Mouse (Mus musculus) right cerebral cortex, postnatal 10 days (tissue): ENCODE measurements around the gene Atp8a2.
A peak's percentile ranks its signal among the peaks of the same experiment; 100 is the strongest.
"Not testable (repeated sequence)": the region's sequence is repeated elsewhere in the genome, so short reads cannot be mapped to it uniquely, and the experiment has no call there.

Source experiments
- DNase-seq, 2 experiments: peaks; one replicate each; pipeline ENCODE4 v3.0.0; 2021; ENCODE audit warnings: low spot score in 2 of 2

The Atp8a2 gene

DNA sequence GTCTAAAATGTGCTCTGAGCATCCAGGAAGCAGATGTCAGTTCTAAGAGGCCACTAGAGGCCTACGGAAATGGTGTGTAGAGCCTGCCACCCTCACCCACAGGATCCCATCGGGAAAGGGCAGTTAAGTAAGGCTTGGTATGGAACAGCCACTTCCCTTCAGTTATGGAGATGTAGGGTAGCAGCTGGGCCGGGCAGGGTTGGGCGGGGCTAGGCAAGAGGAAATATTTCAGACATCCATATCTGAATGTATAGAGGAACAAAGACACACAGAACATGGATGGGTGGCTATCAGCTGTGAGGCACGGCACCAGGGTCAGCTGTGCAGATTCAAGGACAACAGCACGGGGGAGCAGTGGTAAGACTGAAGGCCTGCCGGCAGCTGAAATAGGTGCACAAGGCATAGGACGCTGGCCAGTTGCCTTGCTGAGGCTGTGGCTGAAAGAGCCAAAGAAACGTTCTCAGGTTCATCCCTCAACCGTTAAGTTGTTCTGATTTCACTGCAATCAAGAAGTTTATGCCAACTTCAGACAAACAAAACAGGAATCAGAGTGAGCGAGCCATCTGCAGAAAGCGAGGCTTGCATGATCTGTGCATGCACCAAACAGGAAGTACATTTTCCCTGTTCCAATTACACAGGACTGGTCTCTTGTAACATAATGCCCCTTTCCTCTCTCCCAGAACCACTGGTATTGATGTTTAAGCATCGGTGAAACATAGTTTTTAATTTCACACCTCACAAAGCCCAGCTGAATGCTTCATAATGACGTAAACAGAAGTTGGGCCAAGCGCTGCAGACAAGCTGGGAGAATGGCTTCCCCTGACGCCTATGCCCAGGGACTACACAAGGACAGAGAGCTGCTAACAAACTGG, 549.9 kb downstream of the Atp8a2 start:
- DNase-seq: no peak

DNA sequence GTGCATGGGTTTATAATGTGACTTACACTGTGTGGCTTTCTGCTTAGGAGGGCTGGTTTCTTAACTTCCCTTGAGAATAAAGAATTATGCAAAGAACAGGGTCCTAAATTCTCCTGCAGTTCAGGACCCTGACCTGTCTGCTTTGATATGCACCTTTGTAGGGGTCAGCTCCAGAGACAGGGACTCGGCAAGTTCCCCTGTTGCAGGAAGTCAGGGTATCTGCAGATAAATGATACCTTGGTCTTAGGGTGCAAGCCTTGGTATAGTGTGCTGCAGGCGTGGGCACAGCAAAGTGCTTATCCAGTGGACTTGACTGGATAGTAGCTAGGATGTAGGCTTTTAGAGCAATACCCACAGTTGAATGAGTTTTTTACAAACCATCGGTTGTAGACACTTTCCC, 552.1 kb downstream of the Atp8a2 start:
- DNase-seq: no peak

DNA sequence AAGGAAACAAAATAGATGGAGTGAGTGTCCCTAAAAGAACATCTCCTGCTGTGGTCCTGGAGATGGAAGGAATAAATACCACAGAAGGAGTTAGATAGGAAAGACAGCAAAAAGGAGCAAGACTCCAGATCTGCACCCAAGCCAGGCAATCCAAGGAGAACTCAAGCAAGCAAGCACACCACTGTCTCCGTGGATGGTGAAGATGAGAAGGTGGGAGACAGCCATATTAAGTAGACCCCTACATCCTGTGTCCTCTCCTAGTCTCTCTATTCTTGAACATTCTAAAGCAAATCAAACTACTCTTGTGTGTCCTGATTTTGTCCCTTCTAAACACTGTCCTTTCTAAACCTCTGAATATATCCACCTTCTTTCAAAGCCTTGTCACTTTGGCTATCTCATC, 552.8 kb downstream of the Atp8a2 start:
- DNase-seq: no peak

DNA sequence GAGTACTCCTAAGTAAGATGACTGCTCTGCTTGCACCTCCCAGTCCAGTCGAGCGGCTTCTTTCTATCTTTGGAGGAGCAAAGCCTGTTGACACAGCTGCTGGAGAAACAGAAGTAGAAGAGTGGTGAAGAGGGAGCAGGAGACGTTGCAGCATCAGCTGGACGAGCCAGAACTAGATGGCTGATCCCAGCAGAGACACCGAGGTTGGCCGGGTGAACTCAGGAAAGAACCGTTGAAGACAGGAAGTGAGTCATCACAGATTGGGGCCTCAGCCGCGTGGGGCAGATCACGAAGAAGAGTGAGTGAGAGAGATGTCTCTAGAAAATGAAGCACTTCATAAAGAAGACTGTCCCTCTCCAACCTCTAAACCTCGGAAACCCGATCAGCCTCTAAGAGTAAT, 553.4 kb downstream of the Atp8a2 start:
- DNase-seq: no peak

DNA sequence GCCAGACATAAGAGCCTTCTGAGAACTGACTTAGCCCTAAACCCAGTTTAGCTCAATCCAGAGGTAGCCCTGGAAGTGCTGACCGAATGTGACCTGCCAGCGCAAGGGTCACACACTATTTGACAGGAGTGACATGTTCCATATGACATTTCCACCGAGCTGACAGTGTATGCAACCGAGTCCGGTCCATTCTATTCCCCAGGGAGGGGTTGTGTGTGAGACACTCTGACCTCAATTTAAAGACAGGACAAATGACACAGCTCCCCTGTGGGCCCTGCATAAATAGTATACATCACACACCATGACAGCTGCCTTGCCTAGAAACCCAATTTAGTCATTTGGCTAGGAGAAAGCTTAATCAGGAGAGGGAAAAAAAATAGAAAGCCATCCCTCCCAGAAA, 555.1 kb downstream of the Atp8a2 start:
- no peak for DNase-seq

DNA sequence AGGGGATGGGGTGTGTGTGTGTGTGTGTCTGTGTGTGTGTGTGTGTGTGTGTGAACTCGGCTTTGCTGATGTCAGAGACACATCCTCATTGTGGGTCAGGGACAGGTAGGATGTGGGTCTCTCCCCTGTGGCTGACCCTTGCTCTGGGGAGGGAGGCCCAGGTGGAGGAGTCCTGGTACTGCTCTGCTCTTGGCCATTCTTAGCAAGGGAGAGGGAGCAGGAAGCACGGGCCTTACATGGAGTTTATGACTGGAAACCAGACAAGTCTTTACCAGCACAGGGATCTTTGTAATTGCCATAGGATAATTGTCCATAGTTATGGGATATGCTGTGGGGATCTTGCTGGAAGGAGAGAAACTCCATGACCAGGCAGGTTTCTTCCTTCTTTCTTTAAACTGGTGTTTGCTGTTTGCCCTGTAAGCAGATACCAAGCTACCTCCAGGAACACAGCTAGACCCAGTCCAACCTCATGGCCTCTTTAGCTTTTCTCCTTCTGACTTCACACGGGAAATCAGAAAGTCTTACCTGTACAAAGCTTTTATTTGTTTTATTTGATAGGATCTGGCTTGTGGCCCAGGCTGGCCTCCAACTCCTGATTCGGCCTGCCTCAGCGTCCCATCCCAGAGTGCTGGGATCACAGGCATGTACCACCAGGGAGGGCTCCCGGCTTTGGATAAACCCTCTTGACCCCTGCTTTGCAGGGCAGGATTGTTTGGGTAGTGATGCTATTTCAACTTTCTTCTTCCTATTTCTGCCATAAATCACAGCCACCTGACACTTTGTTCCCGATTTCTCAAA, 557.9 kb downstream of the Atp8a2 start:
- DNase-seq: no peak

DNA sequence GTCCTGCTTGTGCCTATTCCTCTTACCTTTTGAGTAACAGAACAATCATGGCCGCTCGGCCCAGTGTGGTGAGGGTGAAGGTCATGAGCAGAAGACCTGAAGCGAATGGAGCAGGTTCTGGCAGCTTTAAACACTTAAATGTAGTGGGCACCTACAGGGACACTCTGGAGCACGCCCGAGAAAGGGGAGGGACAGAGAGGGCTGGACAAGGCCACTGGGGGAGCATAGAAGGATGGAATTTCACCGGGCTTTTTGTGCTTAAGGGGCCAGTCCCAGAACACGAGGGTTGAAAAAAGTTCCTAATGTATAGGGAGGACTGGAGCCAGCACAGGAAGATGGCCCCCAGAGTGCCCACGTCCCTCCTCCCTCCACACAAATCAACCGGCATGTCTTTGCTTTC, 563.0 kb downstream of the Atp8a2 start:
- no peak for DNase-seq

DNA sequence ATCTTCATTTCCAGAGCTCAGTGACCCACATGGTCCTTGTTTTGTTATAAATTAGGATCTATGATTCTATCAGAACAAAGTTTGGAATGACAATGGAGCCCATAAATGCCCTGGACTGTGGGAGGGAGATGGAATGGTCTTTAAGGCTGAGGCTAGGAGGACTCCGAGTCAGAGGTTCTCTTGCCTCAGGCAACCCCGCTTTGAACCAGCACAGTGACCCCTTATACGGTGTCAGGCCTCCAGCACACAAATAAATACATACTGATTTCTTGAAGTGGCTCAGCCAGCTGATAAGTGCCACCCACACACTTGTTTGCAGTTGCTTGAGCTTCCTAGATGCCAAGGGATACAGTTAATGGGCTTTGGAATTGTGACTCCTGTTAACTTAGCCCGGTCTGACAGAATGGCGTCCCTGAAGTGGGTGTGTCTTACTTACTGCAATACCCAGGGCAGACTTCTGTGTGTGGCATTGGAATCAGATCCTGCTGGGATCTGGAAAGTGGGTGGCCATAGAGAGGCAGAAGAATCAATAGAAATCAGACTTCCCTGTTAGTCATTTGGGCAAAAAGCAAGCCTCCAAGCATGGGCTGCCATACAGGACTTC, 563.6 kb downstream of the Atp8a2 start:
- DNase-seq: no peak

DNA sequence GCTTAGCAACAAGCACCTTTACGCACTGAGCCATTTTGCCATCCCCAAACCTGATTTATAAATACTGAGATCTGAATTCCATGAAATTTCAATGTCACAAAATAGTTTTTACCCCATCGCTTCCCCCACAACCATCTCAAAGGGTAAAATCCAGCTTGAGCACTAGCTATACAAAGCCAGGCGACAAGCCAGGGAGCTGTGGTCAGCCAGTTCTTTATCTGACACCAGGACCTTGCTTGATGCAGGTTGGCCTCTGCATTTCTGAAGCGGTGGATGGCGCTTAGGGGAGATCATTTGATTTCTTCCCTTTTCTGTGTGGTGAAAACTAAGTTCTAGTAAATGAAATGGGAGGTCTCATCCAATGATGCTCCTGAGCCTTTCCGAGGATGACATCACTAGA, 564.9 kb downstream of the Atp8a2 start:
- DNase-seq: no peak

DNA sequence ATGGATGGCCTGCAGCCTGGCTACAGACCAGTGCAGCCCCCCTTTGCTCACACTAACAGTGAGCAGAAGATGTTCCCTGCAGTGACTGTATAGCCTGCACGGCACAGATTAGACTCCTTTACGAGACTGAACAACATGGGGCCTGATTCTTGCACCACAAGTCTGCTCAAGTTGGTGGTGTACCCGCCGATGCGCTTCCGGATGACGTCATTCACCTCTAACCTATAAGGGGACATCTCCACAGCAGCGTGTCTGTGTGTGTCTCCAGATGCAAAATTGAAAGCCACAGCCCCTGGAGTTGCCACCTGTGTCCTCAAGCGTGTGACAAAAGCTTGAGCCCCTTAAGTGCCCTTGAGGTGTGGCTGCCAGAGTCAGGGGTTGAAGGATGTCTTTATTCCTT, 566.9 kb downstream of the Atp8a2 start:
- DNase-seq: no peak

DNA sequence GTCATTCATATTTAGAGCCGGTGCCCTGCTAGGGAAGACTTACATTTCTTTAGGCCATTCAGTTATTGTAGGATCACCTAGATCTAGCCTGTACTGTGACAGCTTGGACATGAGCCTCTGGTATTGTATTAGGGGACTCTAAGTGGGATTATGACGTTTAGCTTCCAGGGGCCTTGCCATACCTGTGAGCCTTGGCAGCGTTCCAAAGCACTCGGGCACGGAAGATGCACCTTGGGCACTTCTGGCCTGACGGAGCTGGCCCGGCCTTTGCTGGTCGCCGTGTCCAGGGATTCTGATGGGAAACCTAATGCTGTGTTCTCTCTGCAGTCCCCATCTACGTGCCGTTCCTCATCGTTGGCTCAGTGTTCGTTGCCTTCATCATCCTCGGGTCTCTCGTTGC, 567.7 kb downstream of the Atp8a2 start:
- DNase-seq: no peak

DNA sequence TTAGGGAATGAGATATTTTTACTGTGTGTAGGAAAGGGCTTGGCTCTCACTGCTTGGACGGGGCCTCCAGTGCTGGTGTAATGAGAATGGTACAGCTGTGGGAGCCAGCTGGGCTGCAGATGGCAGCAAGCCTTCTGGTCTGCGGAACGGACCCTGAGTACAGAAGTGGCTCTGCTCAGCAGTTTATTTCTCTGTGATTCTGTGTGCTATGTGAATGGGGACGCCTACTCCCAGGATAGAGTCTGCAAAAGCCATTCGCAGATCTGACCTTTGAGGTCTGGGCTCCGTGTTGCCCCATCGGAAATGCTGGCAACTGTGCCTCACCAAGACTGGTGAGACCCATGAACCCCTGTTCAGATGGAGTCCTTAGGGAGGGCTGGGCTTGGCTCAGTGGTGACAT, 569.2 kb downstream of the Atp8a2 start:
- DNase-seq: peak; percentile 74 to 79

DNA sequence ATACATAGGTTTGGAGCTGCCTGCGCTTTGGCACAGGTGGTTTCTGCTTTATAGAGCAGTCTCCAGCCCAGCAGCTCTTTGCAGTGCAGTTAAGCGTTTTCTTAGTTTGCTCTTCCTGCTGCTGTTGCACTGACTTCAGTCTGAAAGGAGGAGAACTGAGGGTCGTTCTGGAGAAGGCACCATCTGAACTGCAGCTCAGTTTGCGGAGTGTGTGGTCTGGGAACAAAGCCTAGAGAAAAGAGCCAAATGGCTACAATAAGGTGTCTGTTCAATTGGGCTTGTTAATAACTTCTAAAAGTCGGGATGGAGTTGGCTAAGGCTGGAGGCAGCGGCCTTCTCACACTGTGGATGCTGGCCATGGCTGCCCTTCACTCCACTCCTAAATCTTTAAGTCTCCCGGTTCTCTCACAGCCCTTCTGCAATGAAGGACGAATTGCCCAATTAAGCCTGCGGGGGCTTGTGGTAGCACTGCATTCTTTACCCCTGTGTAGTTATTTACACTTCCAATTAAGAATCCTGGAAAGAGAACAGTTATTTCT, 569.8 kb downstream of the Atp8a2 start:
- DNase-seq: peak in 1 of 2 experiments; percentile 29

DNA sequence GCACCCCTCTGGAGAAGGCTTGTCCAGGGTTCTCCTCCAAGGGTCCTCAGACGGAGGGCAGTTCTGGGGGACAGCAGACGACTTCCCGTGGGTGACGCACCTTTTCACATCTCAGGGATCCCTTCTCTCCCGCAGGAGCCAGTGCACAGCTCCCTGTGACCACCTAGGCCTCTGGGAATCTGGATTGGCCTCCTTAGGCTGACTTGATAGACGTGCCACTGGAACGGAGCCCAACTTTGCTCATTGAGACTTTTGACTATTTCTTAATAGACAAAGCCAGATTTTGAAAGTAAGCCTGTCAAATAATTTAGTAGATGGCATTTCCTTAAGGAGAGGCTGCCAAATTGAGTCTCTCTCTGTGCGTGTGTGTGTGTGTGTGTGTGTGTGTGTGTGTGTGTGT, 570.3 kb downstream of the Atp8a2 start:
- peak in 1 of 2 experiments; percentile 40 for DNase-seq

DNA sequence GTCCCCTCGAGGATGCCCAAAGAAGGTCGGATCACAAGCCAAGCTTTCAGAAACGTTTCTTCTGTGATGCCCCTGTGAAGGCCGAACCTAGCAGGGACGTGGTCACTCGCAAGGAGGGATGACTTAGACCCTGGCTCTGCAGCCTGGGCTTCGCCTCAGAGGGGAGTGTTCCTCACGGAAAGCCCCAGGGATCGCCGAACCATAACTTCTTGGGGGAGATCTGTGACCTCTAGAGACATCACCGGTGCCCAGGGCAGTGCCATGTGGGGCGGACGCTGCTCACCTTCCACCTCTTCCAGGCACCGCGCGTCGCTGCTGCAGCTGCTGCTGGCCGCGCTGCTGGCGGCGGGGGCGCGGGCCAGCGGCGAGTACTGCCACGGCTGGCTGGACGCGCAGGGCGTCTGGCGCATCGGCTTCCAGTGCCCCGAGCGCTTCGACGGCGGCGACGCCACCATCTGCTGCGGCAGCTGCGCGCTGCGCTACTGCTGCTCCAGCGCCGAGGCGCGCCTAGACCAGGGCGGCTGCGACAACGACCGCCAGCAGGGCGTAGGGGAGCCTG, 571.1 kb downstream of the Atp8a2 start:
- peak; percentile 48 to 49 for DNase-seq

DNA sequence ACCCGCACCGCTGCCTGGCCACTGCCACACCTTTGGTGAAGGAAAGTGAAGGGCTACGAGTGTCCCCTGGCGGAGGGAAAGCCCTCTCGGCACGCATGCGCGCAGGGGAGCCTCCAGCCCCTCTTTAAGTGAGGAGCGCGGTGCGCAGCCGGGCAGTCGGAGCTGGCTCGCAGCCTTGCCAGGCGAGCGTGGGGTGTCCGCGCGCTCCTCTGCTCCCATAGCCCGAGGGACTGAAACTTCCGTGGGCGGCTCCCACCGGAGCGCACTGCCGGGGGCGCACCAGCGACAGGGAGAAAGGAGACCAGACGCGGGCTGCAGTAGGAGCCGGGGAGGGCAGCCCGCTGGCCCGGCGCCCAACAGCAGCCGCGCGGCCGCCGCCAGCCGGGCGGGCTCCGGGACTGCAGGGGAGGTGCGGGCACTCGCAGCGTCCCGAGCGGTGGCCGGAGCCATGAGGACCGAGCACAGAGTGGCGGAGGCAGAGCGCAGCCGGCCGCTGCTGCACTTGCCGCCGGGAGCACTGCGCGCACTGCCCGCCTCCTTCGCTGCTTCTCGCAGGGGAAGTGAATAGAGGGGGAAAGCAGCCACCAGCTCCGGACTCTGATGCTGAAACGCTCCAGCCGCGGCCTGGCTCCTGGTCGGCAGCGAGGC, 571.7 kb downstream of the Atp8a2 start, which contains the start of gene Shisa2:
Gene Shisa2, plus strand, starts transcription at position 151 of the 648 bp plus-strand sequence.
- DNase-seq: peak; percentile 67 to 82

DNA sequence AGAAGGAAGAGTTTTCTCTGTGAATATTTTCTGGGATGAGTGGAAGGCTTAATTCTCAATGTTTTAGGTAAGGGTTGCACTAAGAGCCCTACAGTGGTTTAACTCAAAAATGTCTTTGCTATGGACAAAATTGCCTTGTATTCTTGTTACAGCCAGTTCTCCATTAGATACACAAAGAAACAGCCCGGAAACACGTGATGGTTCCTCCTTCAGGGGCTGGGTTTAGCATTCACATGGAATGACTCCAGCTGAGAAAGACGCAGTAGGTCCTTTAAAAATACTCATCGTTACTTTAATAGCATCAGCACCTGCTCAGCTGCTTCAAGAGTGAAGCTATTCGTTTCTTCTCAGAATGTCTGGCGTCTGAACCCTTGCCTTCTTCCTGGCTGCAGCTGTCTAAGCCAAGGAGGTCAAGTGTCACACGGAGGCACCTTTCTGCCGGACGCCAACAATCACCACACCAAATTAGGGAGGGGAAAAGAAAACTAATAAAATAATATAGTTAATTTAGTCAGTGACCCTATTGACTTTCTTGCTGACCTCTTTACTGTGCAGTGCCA, 572.6 kb downstream of the Atp8a2 start:
- DNase-seq: no peak

DNA sequence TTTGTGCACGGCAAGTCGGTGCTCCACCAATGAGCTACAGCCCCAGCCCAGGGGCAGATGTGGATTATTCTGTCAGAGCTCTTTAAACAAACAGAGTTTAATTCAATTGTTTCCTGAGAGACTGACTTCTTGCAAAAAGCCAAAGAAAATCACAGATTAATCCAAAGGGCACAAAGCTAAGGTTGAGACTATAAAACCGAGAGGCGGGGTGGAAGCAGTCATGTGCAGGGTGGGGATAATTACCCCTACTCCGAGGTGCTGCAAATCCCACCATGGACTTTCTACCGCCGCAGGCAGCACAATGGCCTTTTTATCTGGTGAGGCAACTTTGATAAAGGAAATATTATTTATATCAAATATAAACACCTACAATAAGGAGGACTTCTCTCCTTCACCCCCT, 580.2 kb downstream of the Atp8a2 start:
- DNase-seq: no peak

DNA sequence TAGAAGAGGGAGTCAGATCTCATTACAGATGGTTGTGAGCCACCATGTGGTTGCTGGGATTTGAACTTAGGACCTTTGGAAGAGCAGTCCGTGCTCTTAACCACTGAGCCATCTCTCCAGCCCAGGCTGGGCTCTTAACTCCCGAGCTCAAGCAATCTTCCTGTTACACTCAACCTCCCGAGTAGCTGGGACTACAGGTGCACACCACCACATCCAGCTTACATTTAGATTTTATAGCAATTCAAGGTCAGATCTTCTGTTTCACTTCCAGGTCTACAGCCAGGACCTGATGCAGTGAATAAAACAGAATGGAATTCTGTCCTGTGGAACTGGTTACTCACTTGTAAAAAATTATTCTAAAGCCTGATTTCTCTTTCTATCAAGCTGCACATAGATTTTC, 582.8 kb downstream of the Atp8a2 start:
- DNase-seq: not testable (repeated sequence)

DNA sequence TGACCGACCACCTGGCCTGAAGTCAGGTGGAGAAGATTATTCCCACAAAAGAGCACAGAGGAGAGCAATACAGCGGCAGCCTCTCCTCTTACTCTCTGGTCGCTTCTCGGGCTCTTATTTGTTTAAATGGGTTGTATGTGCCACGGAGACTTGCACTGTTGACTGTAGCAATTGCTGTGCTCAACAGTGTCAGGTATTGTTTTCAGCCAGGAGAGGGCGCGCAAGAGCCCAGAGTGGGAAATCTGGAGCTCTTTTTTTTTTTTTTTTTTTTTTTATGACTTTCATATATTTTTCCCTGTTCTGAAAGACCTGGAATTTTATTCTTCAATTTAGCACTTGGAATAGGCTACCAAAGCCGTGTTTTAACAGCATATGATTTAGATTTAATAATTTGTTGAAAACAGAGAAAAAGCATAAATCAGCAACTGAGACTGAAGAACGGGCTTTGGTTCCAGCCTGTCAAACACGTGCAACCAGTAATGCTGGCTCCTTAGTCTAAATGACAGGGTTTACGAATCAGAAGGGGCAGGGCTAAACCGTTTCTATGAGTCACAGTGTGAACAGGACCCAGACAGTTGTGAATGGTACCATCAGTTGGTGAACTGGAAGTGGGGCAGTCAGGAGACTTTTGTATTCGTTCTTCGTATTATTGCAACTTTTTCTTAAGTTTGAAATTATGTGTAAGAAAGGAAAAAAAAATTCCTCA, 583.9 kb downstream of the Atp8a2 start:
- DNase-seq: peak; percentile 70 to 83
